Mouse (Mus musculus): ENCODE measurements around the gene Bcr. TPM values are rescaled to one million over a fixed set of nuclear protein-coding genes. Genes with fewer than 3 reads are reported as not detected.

Bcr gene
- polyA plus RNA-seq, 1 experiment, result 15.1 TPM

- no peak overlapping the region for H3K4me3 ChIP-seq (ENCODE audit: insufficient read depth, low read length)
- TF ChIP-seq CTCF (IDR thresholded peaks at IDR 0.05; ENCODE audit: borderline replicate concordance, insufficient read depth, low read length), result no peak
- no peak for TF ChIP-seq POLR2A (IDR thresholded peaks at IDR 0.05; ENCODE audit: low read depth, low read length)
- H3K4me1 ChIP-seq (ENCODE audit: control insufficient read depth, insufficient read depth, low read length), result no peaks in the 10 kb centered on the region
- no peak overlapping the region for H3K27ac ChIP-seq (ENCODE audit: insufficient read depth, low read length)
These were observed 99.9 kb downstream of the Bcr start for GRCm38 (mm10) chr10:75160171-75160900.

GRCm38 (mm10) chr10:75165825-75166481 lies 105.6 kb downstream of the Bcr start:
- H3K4me1 ChIP-seq (ENCODE audit: control insufficient read depth, insufficient read depth, low read length), result peaks cover 7% of the 10 kb centered on the region
- H3K4me3 ChIP-seq (ENCODE audit: insufficient read depth, low read length), result no peak overlapping the region
- TF ChIP-seq CTCF (IDR thresholded peaks at IDR 0.05; ENCODE audit: borderline replicate concordance, insufficient read depth, low read length), result no peak
- no peak for TF ChIP-seq POLR2A (IDR thresholded peaks at IDR 0.05; ENCODE audit: low read depth, low read length)
- H3K27ac ChIP-seq (ENCODE audit: insufficient read depth, low read length), result no peak overlapping the region

- Histone ChIP-seq H3K4me1 (ENCODE audit: control insufficient read depth, insufficient read depth, low read length) (peaks cover 7% of the 10 kb centered on the region), H3K27ac (ENCODE audit: insufficient read depth, low read length) (no peak overlapping the region), H3K4me3 (ENCODE audit: insufficient read depth, low read length) (no peak overlapping the region)
- TF ChIP-seq POLR2A (IDR thresholded peaks at IDR 0.05; ENCODE audit: low read depth, low read length), result no peak
- no peak for TF ChIP-seq CTCF (IDR thresholded peaks at IDR 0.05; ENCODE audit: borderline replicate concordance, insufficient read depth, low read length)
These were observed 106.2 kb downstream of the Bcr start for GRCm38 (mm10) chr10:75166601-75167000.

- Histone ChIP-seq H3K4me1 (ENCODE audit: control insufficient read depth, insufficient read depth, low read length) (peaks cover 7% of the 10 kb centered on the region), H3K4me3 (ENCODE audit: insufficient read depth, low read length) (no peak overlapping the region), H3K27ac (ENCODE audit: insufficient read depth, low read length) (peak overlapping the region; percentile 39)
- TF ChIP-seq POLR2A (IDR thresholded peaks at IDR 0.05; ENCODE audit: low read depth, low read length) (no peak), CTCF (IDR thresholded peaks at IDR 0.05; ENCODE audit: borderline replicate concordance, insufficient read depth, low read length) (no peak)
These were observed 109.9 kb downstream of the Bcr start for GRCm38 (mm10) chr10:75170207-75170850.

- TF ChIP-seq POLR2A (IDR thresholded peaks at IDR 0.05; ENCODE audit: low read depth, low read length) (no peak), CTCF (IDR thresholded peaks at IDR 0.05; ENCODE audit: borderline replicate concordance, insufficient read depth, low read length) (no peak)
- Histone ChIP-seq H3K4me3 (ENCODE audit: insufficient read depth, low read length) (no peak overlapping the region), H3K4me1 (ENCODE audit: control insufficient read depth, insufficient read depth, low read length) (peaks cover 7% of the 10 kb centered on the region), H3K27ac (ENCODE audit: insufficient read depth, low read length) (no peak overlapping the region)
These were observed 112.7 kb downstream of the Bcr start for GRCm38 (mm10) chr10:75173056-75173455.

- no peak overlapping the region for H3K27ac ChIP-seq (ENCODE audit: insufficient read depth, low read length)
- TF ChIP-seq POLR2A (IDR thresholded peaks at IDR 0.05; ENCODE audit: low read depth, low read length) (no peak), CTCF (IDR thresholded peaks at IDR 0.05; ENCODE audit: borderline replicate concordance, insufficient read depth, low read length) (no peak)
- no peak overlapping the region for H3K4me3 ChIP-seq (ENCODE audit: insufficient read depth, low read length)
- H3K4me1 ChIP-seq (ENCODE audit: control insufficient read depth, insufficient read depth, low read length), result peaks cover 7% of the 10 kb centered on the region
These were observed 113.3 kb downstream of the Bcr start for GRCm38 (mm10) chr10:75173712-75174111.

- Histone ChIP-seq H3K4me1 (ENCODE audit: control insufficient read depth, insufficient read depth, low read length) (no peaks in the 10 kb centered on the region), H3K27ac (ENCODE audit: insufficient read depth, low read length) (no peak overlapping the region), H3K4me3 (ENCODE audit: insufficient read depth, low read length) (no peak overlapping the region)
- TF ChIP-seq CTCF (IDR thresholded peaks at IDR 0.05; ENCODE audit: borderline replicate concordance, insufficient read depth, low read length) (no peak), POLR2A (IDR thresholded peaks at IDR 0.05; ENCODE audit: low read depth, low read length) (no peak)
These were observed 116.1 kb downstream of the Bcr start for GRCm38 (mm10) chr10:75176494-75176893.

- TF ChIP-seq CTCF (IDR thresholded peaks at IDR 0.05; ENCODE audit: borderline replicate concordance, insufficient read depth, low read length) (no peak), POLR2A (IDR thresholded peaks at IDR 0.05; ENCODE audit: low read depth, low read length) (no peak)
- H3K4me3 ChIP-seq (ENCODE audit: insufficient read depth, low read length), result no peak overlapping the region
- H3K4me1 ChIP-seq (ENCODE audit: control insufficient read depth, insufficient read depth, low read length), result no peaks in the 10 kb centered on the region
- H3K27ac ChIP-seq (ENCODE audit: insufficient read depth, low read length), result no peak overlapping the region
These were observed 118.5 kb downstream of the Bcr start for GRCm38 (mm10) chr10:75178911-75179310.

GRCm38 (mm10) chr10:75182151-75182774 lies 121.9 kb downstream of the Bcr start:
- Histone ChIP-seq H3K4me3 (ENCODE audit: insufficient read depth, low read length) (no peak overlapping the region), H3K4me1 (ENCODE audit: control insufficient read depth, insufficient read depth, low read length) (no peaks in the 10 kb centered on the region), H3K27ac (ENCODE audit: insufficient read depth, low read length) (no peak overlapping the region)
- TF ChIP-seq CTCF (IDR thresholded peaks at IDR 0.05; ENCODE audit: borderline replicate concordance, insufficient read depth, low read length), result peak; percentile 57; the same call in 1 of the 2 replicates
- TF ChIP-seq POLR2A (IDR thresholded peaks at IDR 0.05; ENCODE audit: low read depth, low read length), result no peak
